Mouse (Mus musculus): Measurements from ENCODE around the gene Plod1.
A peak's percentile ranks its signal among the peaks of the same experiment; 100 is the strongest.

- TF ChIP-seq POLR2A (IDR thresholded peaks at IDR 0.05; ENCODE audit: borderline replicate concordance, extremely low read depth, low read depth, low read length) (no peak), CTCF (IDR thresholded peaks at IDR 0.05; ENCODE audit: insufficient read depth, low read length) (peak; percentile 46; the same call in 1 of the 2 replicates)
These were observed 23.6 kb upstream of the Plod1 start for GRCm38 (mm10) chr4:147959881-147960831.
